Mouse (Mus musculus) megakaryocyte, embryonic 14.5 days (primary cell): Measurements from ENCODE around the gene Zbtb46.

Experiments
- FLI1 ChIP-seq: IDR thresholded peaks from 2 replicates; pipeline ENCODE4 v1.6.1; 2012; ENCODE audit warnings: low read length, inconsistent platforms, mixed read lengths
- GATA1 ChIP-seq: IDR thresholded peaks from 3 replicates; pipeline ENCODE4 v1.6.1; 2012; ENCODE audit warnings: mixed read lengths, low read length, inconsistent platforms, borderline replicate concordance

DNA sequence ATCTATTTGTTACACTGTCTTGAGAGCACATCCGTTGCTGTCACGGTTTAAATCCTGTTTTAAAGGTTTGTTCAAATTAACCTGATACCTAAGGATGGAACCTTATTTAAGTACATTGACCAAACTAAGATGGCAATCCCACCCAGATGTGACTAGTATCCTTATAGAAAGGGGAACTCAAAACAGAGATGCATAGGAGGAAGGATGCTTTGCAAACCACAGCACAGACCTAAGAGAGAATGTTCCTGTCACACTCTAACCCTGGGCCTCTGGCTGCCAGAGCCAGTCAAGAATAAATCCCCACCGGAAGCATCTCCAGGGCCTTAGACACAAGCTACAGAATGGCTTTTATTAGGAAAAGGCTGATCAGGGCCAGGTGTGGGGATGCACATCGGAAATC, 21.1 kb downstream of the Zbtb46 start:
- TF ChIP-seq GATA1 (no peak), FLI1 (no peak)
